Mouse (Mus musculus) heart, embryonic 16.5 days (tissue): ENCODE data around the gene Tex26. TPM values are rescaled to one million over a fixed set of nuclear protein-coding genes. Genes with fewer than 3 reads are reported as not detected.

Experiments used
- ATAC-seq: fragments of 200-750 bp; cut with Nextera tagmentation; replicated peaks from 2 replicates; pipeline ENCODE4 v1.8.0; 2017; ENCODE audit warnings: moderate number of reproducible peaks; ENCODE audit not compliant: insufficient read depth, low FRiP score; ENCODE audit errors: extremely low read depth
- H3K27ac ChIP-seq: fragments of 300-500 bp; sonication (generic); 2 replicates; pipeline ENCODE4 v1.5.1; 2014; ENCODE audit warnings: mild to moderate bottlenecking, low read length, control low read depth, moderate library complexity
- H3K27me3 ChIP-seq: fragments of 300-500 bp; sonication (generic); 2 replicates; pipeline ENCODE4 v1.6.1; 2014; ENCODE audit warnings: low read length, mixed read lengths; ENCODE audit not compliant: control insufficient read depth, insufficient read depth
- H3K36me3 ChIP-seq: fragments of 300-500 bp; sonication (generic); 2 replicates; pipeline ENCODE4 v1.6.1; 2014; ENCODE audit not compliant: control insufficient read depth, insufficient read depth
- H3K4me1 ChIP-seq: fragments of 300-500 bp; sonication (generic); 2 replicates; pipeline ENCODE4 v1.6.1; 2014; ENCODE audit warnings: low read length, mixed read lengths; ENCODE audit not compliant: control insufficient read depth, insufficient read depth
- H3K4me2 ChIP-seq: fragments of 300-500 bp; sonication (generic); 2 replicates; pipeline ENCODE4 v1.6.1; 2014; ENCODE audit warnings: low read depth, mild to moderate bottlenecking, control low read depth, low read length
- H3K4me3 ChIP-seq: fragments of 300-500 bp; sonication (generic); 2 replicates; pipeline ENCODE4 v1.5.1; 2014; ENCODE audit warnings: mild to moderate bottlenecking, control low read depth, low read length
- H3K9ac ChIP-seq: fragments of 300-500 bp; sonication (generic); 2 replicates; pipeline ENCODE4 v1.6.1; 2014; ENCODE audit warnings: low read length, control low read depth
- H3K9me3 ChIP-seq: fragments of 300-500 bp; sonication (generic); replicated peaks from 2 replicates; pipeline ENCODE4 v1.6.1; 2016; ENCODE audit warnings: low read length; ENCODE audit not compliant: control insufficient read depth
- WGBS: fragments of 180-500 bp; shearing (Covaris S2); extraction: QIAGEN DNeasy Blood & Tissue Kit; methylation state at CpG from one replicate; pipeline ENCODE4 v1.1.7; 2014; 5-methylcytosine and 5-hydroxymethylcytosine counted together
- polyA plus RNA-seq: library from polyadenylated mRNA; unstranded; fragments of >200 nt; fragmentation: Nextera tagmentation; extraction: Ambion mirVana; gene quantifications from 2 replicates; pipeline ENCODE4 v1.2.1, GENCODE M21; 2015

The Tex26 gene
- polyA plus RNA-seq, 1 experiment from 2014 or later = 0.28 TPM

- Histone ChIP-seq H3K27me3 (no peaks in the 10 kb centered on the region), H3K27ac (no peak overlapping the region), H3K36me3 (no peaks in the 10 kb centered on the region), H3K4me2 (no peak overlapping the region), H3K4me3 (no peak overlapping the region), H3K9ac (no peak overlapping the region), H3K9me3 (no peaks in the 10 kb centered on the region), H3K4me1 (peaks cover 12% of the 10 kb centered on the region)
- ATAC-seq = no peak
- WGBS = 53% methylated on average over 14 of the region's 14 CpGs
Observed at GRCm38 (mm10) chr5:149441646-149442276, 2.3 kb downstream of the Tex26 start.

GRCm38 (mm10) chr5:149442277-149442660 is 2.8 kb downstream of the Tex26 start:
- WGBS = 39% methylated on average over 15 of the region's 15 CpGs
- no peaks in the 10 kb centered on the region for H3K9me3 ChIP-seq
- no peak overlapping the region for H3K9ac ChIP-seq
- H3K4me2 ChIP-seq = no peak overlapping the region
- H3K4me1 ChIP-seq = peaks cover 12% of the 10 kb centered on the region
- H3K27ac ChIP-seq = no peak overlapping the region
- H3K36me3 ChIP-seq = no peaks in the 10 kb centered on the region
- no peak overlapping the region for H3K4me3 ChIP-seq
- ATAC-seq = no peak
- no peaks in the 10 kb centered on the region for H3K27me3 ChIP-seq

GRCm38 (mm10) chr5:149444451-149444850 is 5.0 kb downstream of the Tex26 start:
- peaks cover 4% of the 10 kb centered on the region for H3K9me3 ChIP-seq
- no peaks in the 10 kb centered on the region for H3K36me3 ChIP-seq
- no peak for ATAC-seq
- no peak overlapping the region for H3K9ac ChIP-seq
- no peak overlapping the region for H3K4me3 ChIP-seq
- H3K27me3 ChIP-seq = no peaks in the 10 kb centered on the region
- H3K27ac ChIP-seq = no peak overlapping the region
- no peak overlapping the region for H3K4me2 ChIP-seq
- 61% methylated on average over 4 of the region's 4 CpGs for WGBS
- H3K4me1 ChIP-seq = peaks cover 8% of the 10 kb centered on the region

- H3K4me2 ChIP-seq = no peak overlapping the region
- H3K4me3 ChIP-seq = no peak overlapping the region
- H3K4me1 ChIP-seq = peaks cover 5% of the 10 kb centered on the region
- no peaks in the 10 kb centered on the region for H3K27me3 ChIP-seq
- H3K36me3 ChIP-seq = no peaks in the 10 kb centered on the region
- H3K27ac ChIP-seq = no peak overlapping the region
- H3K9me3 ChIP-seq = peaks cover 4% of the 10 kb centered on the region
- H3K9ac ChIP-seq = no peak overlapping the region
- no peak for ATAC-seq
- WGBS = 81% methylated on average over 7 of the region's 7 CpGs
Observed at GRCm38 (mm10) chr5:149446495-149446894, 7.0 kb downstream of the Tex26 start.

GRCm38 (mm10) chr5:149447733-149448132 is 8.3 kb downstream of the Tex26 start:
- Histone ChIP-seq H3K27ac (no peak overlapping the region), H3K27me3 (no peaks in the 10 kb centered on the region), H3K9ac (no peak overlapping the region), H3K4me1 (peaks cover 3% of the 10 kb centered on the region; the same call in 1 of the 2 replicates), H3K36me3 (no peaks in the 10 kb centered on the region), H3K4me3 (no peak overlapping the region), H3K9me3 (peaks cover 4% of the 10 kb centered on the region), H3K4me2 (no peak overlapping the region)
- WGBS = 81% methylated on average over 5 of the region's 5 CpGs
- ATAC-seq = no peak

- H3K4me3 ChIP-seq = no peak overlapping the region
- H3K4me2 ChIP-seq = no peak overlapping the region
- peaks cover 3% of the 10 kb centered on the region; the same call in 1 of the 2 replicates for H3K4me1 ChIP-seq
- ATAC-seq = no peak
- no peaks in the 10 kb centered on the region for H3K36me3 ChIP-seq
- 82% methylated on average over 7 of the region's 7 CpGs for WGBS
- H3K9ac ChIP-seq = no peak overlapping the region
- H3K27me3 ChIP-seq = no peaks in the 10 kb centered on the region
- H3K9me3 ChIP-seq = peaks cover 4% of the 10 kb centered on the region
- no peak overlapping the region for H3K27ac ChIP-seq
Observed at GRCm38 (mm10) chr5:149449406-149449805, 9.9 kb downstream of the Tex26 start.

GRCm38 (mm10) chr5:149451209-149451681 is 11.8 kb downstream of the Tex26 start:
- H3K4me2 ChIP-seq = no peak overlapping the region
- peaks cover 4% of the 10 kb centered on the region for H3K9me3 ChIP-seq
- WGBS = 45% methylated on average over 7 of the region's 7 CpGs
- no peaks in the 10 kb centered on the region for H3K27me3 ChIP-seq
- ATAC-seq = no peak
- H3K36me3 ChIP-seq = no peaks in the 10 kb centered on the region
- H3K27ac ChIP-seq = no peak overlapping the region
- H3K9ac ChIP-seq = no peak overlapping the region
- no peak overlapping the region for H3K4me3 ChIP-seq
- H3K4me1 ChIP-seq = peaks cover 3% of the 10 kb centered on the region; the same call in 1 of the 2 replicates

- 27% methylated on average over 6 of the region's 6 CpGs for WGBS
- H3K4me1 ChIP-seq = peaks cover 3% of the 10 kb centered on the region; the same call in 1 of the 2 replicates
- no peak overlapping the region for H3K4me2 ChIP-seq
- no peak overlapping the region for H3K4me3 ChIP-seq
- H3K9ac ChIP-seq = no peak overlapping the region
- no peak overlapping the region for H3K27ac ChIP-seq
- no peaks in the 10 kb centered on the region for H3K36me3 ChIP-seq
- no peaks in the 10 kb centered on the region for H3K27me3 ChIP-seq
- no peak for ATAC-seq
- H3K9me3 ChIP-seq = no peaks in the 10 kb centered on the region
Observed at GRCm38 (mm10) chr5:149454281-149454680, 14.8 kb downstream of the Tex26 start.

GRCm38 (mm10) chr5:149456544-149456943 is 17.1 kb downstream of the Tex26 start:
- WGBS = 81% methylated on average over 7 of the region's 7 CpGs
- ATAC-seq = no peak

More at GRCm38 (mm10) chr5:149456544-149456943, 17.1 kb downstream of the Tex26 start:
- Histone ChIP-seq H3K9ac (no peak overlapping the region), H3K27ac (no peak overlapping the region), H3K4me2 (no peak overlapping the region), H3K9me3 (no peaks in the 10 kb centered on the region), H3K4me3 (no peak overlapping the region), H3K36me3 (no peaks in the 10 kb centered on the region), H3K27me3 (no peaks in the 10 kb centered on the region), H3K4me1 (no peaks in the 10 kb centered on the region)
